Comparison of ENCODE assay signal across 14 mouse cellular contexts in the genomic region with DNA sequence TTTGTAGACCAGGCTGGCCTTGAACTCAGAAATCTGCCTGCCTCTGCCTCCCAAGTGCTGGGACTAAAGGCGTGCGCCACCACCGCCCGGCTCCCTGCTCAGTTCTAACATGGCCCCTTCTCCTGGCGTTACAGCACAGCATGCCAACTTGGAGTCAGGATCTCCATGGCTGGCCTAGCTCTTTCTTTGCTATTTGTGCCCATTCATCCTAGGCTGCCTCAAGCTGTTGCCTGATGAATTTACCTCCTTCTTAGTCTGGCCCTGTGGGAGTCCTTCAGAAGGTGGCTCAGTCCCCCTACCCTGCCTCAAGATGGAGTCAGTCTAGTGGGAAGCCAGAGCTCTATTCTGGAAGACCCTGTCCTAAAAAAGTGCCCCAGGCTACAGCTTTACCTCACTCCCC. TPM values are rescaled to one million over a fixed set of nuclear protein-coding genes. Genes with fewer than 3 reads are reported as not detected.
"Had no signal": no experiment of that assay in that cellular context is flagged by ENCODE, and none has a peak within 500 bp of the region (broad histone marks: within the 10 kb centered on the region; RNA-seq: fewer than 3 reads in every experiment).

No protein-coding gene starts in this region.

- H3K9ac ChIP-seq: kidney, embryonic 15.5 days; liver, postnatal 0 days; lung, embryonic 15.5 days; midbrain, embryonic 12.5 days had no signal

- DNase-seq: kidney, postnatal 14 days; left cerebral cortex, postnatal 4 days; liver, postnatal 0 days; lung, postnatal 14 days; thymus, postnatal 4 days had no signal

- ATAC-seq: liver, postnatal 0 days; midbrain, embryonic 16.5 days had no signal

- H3K4me2 ChIP-seq: kidney, embryonic 15.5 days; liver, embryonic 11.5 days; lung, embryonic 15.5 days; midbrain, embryonic 12.5 days had no signal

- H3K27ac ChIP-seq: kidney, embryonic 15.5 days; lung, embryonic 15.5 days; macrophage; midbrain, embryonic 12.5 days; stomach, postnatal 0 days had no signal

- H3K4me3 ChIP-seq: kidney, embryonic 15.5 days; lung, embryonic 15.5 days; megakaryocyte, embryonic 14.5 days; midbrain, embryonic 12.5 days had no signal

- H3K9me3 ChIP-seq: kidney, embryonic 15.5 days; lung, embryonic 15.5 days; midbrain, embryonic 12.5 days had no signal

RNA-seq across cellular contexts. Expression of a gene that starts 1.4 kb away (rescaled TPM):
- total RNA-seq: neutrophil, adult 5-6 weeks had no signal
- polyA plus RNA-seq: liver, embryonic 11.5 days; liver, postnatal 0 days; macrophage had no signal

RNA-seq across cellular contexts. Expression of a gene that starts 12.1 kb away (rescaled TPM):
- total RNA-seq: neutrophil, adult 5-6 weeks had no signal
